Mouse (Mus musculus) heart, postnatal 36 days (tissue): ENCODE measurements around the gene Tmprss15. TPM values are rescaled to one million over a fixed set of nuclear protein-coding genes. Genes with fewer than 3 reads are reported as not detected.

Source experiments
- DNase-seq, 2 experiments: peaks; one replicate each; pipeline ENCODE4 v3.0.0; 2021 to 2022
- intact Hi-C: fragments of 180-260 bp; cut with DNase I; formaldehyde crosslinking; loops from one replicate; pipeline ENCODE4 v1.15.1; 2025
- total RNA-seq, 2 experiments: library from RNA; stranded (reverse); gene quantifications; 2 replicates each; pipeline ENCODE4 v1.2.3; 2021

Gene Tmprss15
- total RNA-seq, 2 experiments from 2014 or later, result not detected

DNA sequence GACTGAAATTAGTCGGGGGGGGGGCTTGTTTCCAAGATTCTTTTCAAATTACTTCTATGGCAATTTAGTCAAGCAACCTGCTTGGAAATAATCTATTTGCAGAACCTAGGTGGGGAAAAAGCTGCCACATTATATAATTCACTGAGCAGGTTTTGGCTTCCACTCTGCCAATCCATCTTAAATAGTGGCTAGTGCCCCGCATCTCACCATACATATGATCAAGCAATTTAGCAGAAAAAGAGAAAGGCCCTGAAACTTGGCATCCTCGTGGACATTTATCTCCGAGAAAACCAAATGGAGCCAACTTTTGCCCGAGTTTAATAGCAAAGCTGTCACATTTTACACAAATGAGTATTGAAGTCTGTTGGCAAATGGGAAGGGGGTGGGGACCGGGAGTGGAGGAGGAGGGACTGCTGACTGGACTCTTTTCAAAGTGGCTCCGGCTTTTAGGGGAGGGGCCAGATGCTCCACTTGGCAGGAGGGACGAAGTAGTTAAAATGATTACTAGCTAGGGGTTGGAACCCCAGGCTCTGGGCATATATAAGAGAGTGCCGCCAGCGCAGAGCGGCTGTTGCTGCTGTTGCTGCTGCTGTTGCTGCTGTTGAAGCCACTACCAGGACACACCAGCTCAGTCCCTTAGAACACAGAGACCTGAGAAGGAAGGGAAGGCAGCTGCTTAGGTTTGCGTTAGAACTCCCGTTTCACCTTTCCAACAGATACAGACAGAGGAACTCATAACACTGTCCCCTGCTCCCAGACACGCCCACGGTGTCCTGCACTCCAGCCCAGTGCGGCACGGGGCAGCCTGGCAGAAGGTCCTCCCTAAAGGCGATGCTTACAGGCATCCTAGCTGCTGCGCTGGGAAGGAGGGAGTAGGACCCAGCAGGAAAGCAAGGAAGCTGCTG lies 160.3 kb downstream of the Tmprss15 start, which contains the start of gene Chodl:
TSS of gene Chodl (plus strand) at position 567 of the 905 bp plus-strand sequence.
- peak; percentile 0 to 2 for DNase-seq
- intact Hi-C loops, result no loop called here

DNA sequence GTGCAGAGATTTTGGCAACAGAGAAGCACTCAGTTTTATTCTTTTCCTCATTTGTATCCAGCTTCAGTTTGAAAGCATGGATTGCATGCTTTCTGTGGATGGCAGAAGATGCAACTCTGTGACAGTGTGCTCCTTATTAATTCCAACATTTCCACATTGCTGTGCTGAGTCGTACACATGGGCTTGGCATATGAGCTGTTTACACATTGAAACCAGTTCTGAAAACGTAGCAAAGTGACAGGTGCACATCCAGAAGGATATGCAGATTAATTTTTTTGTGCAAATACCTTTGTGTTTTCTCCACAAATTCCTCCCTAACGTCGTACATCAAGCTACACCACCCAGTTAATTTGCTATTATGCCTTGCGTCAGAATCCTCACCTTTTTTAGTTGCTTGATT lies 168.3 kb downstream of the Tmprss15 start:
- no peak for DNase-seq
- intact Hi-C loops, result no loop called here

Other genes starting within 250 kb of the Tmprss15 start
- under 1 TPM; 0.11 to 0.24 TPM for gene Chodl, start 160.1 kb downstream of the Tmprss15 start, total RNA-seq